Mouse (Mus musculus) E14TG2a.4 (cell line): ENCODE measurements around the gene Gzmk.

Experiments
- CTCF ChIP-seq: conservative IDR thresholded peaks from 2 replicates; pipeline ENCODE4 v1.5.1; 2014; ENCODE audit warnings: low read length
- NANOG ChIP-seq: IDR thresholded peaks from 2 replicates; pipeline ENCODE4 v1.6.1; 2014; ENCODE audit warnings: borderline replicate concordance, low read length, mixed read lengths
- POU5F1 ChIP-seq: IDR thresholded peaks from 2 replicates; pipeline ENCODE4 v1.6.1; 2014; ENCODE audit warnings: low read length, borderline replicate concordance

DNA sequence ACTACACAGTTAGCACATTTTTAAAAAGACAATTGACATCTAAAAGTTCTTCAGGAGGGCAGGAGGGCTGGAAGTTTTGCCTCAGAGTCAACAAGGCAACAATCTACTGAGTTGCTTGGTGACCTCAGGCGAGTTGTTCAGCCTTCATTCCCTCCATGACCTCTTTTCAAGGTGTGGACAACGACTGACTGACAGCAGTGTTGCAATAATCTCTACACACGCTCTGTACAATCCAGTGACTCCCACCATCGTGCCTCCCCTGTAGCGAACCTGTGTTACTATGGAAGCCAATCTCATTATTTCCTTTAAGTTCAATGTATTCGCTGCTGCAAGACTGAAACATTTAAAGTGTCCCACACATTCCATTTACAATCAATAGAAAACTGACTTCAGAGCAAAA lies 3.9 kb downstream of the Gzmk start:
- TF ChIP-seq CTCF (no peak), POU5F1 (no peak), NANOG (no peak)
